Mouse (Mus musculus): ENCODE measurements around the gene Gm45717.

Gm45717 gene

DNA sequence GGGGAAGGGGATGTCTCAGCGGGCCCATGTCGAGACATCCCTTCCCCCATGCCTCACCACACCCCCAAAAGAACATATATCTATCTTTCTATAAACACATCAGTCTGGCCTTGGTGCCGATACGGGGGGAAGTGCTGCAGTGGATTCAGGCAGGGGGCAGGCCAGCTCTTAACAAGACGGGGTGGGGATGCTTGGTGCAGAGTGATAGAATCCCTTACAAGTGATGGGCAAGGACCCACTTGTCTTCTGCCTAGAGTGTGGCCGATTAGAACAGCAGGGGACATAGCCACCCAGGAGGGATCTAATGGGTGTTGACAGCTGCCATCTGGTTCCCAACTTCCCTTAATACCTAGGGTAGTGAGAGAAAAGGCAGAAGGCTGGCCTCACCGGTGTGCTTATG lies 15.2 kb upstream of the Gm45717 start:
- intact Hi-C loops (cut with DNase I), result loop anchor here (5.0 kb wide), 1 partner anchor 36 kb away; no protein-coding TSS in a partner anchor

DNA sequence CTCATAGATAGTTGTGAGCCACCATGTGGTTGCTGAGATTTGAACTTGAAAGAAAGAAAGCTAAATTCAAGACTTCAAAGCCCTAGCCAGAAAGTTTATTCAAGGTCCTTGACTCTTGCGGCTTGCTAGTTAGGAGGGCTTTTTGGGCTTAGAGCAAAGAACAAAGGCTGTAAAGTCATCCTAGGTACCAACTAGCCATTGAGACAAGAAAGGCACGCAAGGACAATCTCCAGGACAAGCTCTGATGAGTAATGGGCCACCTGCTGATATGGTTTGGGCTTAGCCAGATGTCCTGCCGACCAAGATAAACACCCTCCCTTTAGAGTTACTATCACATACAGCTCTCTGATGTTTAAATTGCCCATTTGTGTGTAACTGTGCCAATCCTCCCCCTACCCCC lies 13.0 kb upstream of the Gm45717 start:
- intact Hi-C loops (cut with DNase I), result loop anchor here (10.0 kb wide), 1 partner anchor 124 kb away; the partner anchor contains the start of genes Odf3 and Scgb1c1

DNA sequence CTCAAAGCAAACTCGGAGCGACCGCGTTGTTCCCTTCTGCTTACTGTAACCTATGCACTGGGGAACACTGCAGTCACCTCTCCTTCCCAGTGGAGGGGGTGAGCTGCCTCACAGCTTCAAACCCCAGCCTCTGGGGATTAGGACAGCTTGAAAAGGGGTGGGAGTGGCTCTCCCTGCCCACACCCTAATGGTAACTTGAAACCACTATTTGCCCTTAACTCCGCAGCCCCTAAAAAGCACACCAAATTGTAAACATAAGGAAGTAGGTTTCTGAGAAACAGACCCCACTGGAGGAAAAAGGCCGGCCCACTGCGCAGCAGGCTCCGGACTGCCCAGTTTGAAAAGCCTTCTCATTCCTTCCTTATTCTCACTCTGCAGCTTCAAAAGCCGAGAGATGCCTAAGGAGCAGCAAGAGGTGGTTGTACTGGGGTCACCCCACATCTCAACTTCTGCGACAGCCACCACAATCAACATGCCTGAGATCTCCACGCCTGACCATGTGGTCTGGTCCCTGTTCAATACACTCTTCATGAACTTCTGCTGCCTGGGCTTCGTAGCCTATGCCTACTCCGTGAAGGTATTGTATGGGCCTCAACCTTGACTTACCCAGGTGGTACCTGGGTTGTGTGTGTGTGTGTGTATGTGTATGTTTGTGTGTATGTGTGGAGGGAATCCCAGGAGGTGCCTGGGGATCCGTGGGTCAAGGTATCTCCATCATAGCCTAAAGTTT lies 12.3 kb upstream of the Gm45717 start:
- intact Hi-C loops (cut with DNase I), result loop anchor here (10.0 kb wide), 1 partner anchor 123 kb away; the partner anchor contains the start of genes Odf3 and Scgb1c1

DNA sequence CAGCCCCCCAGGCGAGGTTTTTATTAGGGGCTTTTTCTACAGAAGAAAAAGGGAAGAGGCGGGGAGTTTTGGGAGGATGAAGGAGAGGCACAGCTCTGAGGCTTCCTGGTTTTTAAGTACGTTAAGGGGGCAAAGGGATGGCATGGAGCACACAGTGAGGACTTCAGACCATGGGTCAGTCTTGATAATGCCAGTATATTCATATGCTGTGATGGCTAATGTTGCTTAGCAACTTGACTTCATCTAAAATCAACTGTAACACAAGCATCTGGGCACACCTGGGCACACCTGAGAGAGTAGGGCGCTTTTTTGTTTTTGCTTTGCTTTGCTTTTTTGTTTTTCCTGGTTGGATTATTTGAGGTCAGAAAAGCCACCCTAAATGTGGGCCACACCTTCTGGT lies 11.2 kb upstream of the Gm45717 start, which contains the start of gene Ifitm1:
Ifitm1 (plus strand) TSS at position 301 of the 400 bp plus-strand sequence.
- intact Hi-C loops (cut with DNase I), result loop anchor here (10.0 kb wide), 1 partner anchor 122 kb away; the partner anchor contains the start of genes Odf3 and Scgb1c1

DNA sequence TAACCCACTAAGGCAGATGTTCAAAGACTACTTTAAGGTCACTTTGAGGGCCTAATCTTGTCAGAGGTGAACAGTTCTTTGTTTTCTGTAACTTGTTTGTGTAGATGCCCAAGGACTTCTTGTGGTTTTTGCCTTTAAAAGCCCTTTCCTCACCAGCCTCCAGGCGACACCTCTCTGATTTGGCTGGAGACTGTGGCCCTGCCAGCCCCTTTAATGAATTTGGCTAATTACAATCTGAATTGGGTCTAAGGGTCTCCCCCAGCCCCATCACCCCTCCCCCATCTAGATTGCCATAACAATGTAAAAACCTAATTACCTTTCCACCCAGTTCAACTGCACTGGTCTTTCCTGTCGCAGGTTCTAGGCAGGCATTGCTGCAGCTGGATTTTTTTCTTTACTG lies 7.0 kb upstream of the Gm45717 start:
- intact Hi-C loops (cut with DNase I), result loop anchor here (10.0 kb wide), 1 partner anchor 118 kb away; the partner anchor contains the start of genes Odf3 and Scgb1c1

DNA sequence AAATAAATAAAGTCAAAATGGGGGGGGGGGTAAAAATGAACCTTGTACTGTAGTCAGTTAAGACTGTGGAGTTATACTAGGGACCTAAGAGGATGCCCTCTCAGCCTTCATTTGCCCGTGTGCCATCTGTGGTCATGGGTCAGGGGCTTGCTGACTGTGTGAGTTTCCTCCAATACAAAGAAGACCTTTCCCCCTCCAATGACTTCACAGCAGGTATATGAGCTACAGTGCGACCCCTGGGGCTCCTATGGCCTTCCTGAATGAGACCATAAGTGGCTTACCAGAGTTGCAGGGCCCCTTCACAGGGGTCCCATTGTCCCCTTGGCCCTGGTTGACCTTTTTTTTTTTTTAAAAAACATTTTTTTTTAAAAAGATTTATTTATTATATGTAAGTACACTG lies 5.7 kb upstream of the Gm45717 start:
- intact Hi-C loops (cut with DNase I), result loop anchor here (10.0 kb wide), 1 partner anchor 117 kb away; the partner anchor contains the start of genes Odf3 and Scgb1c1

DNA sequence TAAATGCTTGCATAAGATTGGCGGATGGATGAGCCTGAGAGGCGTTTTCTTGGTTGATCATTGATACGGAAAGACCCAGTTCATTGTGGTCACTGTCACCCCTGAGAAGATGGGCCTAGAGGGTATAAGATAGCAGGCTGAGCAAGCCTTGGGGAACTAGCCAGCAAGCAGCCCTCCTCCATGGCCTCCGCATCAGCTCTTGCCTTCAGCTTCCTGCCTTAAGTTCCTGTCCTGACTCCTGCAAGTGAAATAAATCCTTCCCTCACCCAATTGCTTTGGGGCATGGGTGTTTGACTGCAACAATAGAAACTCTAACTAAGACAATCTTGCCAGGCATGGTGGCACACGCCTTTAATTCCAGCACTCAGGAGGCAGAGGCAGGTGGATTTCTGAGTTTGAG lies 4.3 kb upstream of the Gm45717 start:
- intact Hi-C loops (cut with DNase I), result loop anchor here (10.0 kb wide), 1 partner anchor 115 kb away; the partner anchor contains the start of genes Odf3 and Scgb1c1

DNA sequence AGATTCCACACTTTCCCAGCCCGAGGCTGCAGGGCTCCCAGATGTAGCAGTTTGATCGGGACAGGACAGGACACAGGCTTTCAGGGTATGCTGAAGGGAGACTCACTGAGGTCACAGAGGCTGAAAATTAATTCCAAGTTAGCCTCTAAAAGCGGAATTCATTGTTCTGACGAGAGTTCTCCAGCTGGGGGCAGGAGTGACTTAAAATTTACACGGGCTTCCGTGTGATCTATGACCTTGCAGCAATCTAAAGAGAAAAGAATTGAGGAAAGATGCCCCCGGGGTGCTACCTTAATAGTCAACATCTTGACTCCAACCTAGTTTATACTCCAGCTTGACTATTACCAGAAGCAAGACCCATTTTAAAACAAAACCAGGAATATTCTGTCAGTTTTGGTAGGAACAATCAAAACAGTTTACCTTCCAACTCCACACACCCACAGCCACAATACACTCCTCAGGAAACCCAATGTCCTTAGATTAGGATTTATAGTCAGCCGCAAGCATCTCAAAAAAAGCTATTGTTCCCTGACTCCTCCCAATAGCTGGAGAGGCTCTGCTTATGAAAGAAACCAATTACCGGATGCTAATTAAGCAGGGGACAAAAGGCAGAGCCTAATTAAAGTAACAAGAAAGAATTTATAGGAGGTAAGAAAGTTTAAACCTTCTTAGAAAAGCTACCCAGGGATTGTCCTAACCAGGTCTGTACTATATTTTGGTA lies 3.6 kb upstream of the Gm45717 start:
- intact Hi-C loops (cut with DNase I), result loop anchor here (2.0 to 5.0 kb wide), 2 partner anchors 48 to 89 kb away; no protein-coding TSS in a partner anchor

DNA sequence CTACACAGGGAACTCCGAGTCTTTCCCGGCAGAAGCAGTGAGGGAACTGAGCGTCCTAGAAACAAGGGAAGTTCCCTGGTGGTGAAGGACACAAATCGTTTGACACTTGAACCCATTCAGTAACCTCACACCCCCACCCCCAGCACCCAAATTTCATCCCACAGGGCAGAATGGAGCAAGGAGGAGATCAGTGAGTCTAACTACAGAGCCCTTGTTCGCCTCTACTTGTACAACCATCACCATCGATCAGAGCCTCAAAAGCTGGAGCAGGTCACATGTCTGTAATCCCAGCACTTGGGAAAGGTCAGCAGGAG lies 776 bp upstream of the Gm45717 start:
- intact Hi-C loops (cut with DNase I), result loop anchor here (5.0 kb wide), 1 partner anchor 51 kb away; no protein-coding TSS in a partner anchor

DNA sequence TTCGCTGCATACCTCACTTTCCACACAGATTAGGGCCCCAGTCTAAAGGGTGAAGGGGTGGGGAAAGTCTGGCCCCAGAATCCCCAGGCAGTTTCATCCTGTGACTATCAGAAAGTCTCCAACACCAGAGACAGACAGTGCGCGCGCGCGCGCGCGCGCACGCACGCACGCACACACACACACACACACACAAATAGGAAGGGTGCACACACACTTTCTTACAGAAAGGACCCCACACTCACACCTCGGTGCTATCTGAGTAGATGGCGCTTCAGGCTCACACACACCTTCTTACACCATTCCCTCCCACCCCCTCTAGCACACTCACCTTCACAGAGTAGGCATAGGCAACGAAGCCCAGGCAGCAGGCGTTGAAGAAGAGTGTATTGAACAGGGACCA lies 395 bp downstream of the Gm45717 start:
- intact Hi-C loops (cut with DNase I), result loop anchor here (5.0 kb wide), 1 partner anchor 52 kb away; no protein-coding TSS in a partner anchor

DNA sequence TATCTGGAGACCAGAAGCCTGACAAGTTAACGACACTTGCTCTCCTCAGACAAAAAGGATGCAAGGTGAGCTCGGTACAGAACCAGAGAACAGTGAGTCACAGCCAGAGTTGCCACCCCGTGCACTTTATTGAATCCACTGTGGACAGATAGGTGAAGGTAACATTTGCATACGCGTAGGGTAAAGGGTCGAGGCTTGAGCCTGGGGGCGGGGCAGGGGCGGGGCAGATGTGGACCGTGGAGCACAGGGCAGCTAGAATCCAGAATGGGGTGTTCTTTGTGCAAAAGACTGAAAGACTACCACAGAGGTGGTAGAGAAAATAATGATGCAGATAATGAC lies 1.0 kb downstream of the Gm45717 start:
- intact Hi-C loops (cut with DNase I), result loop anchor here (5.0 kb wide), 1 partner anchor 53 kb away; no protein-coding TSS in a partner anchor

DNA sequence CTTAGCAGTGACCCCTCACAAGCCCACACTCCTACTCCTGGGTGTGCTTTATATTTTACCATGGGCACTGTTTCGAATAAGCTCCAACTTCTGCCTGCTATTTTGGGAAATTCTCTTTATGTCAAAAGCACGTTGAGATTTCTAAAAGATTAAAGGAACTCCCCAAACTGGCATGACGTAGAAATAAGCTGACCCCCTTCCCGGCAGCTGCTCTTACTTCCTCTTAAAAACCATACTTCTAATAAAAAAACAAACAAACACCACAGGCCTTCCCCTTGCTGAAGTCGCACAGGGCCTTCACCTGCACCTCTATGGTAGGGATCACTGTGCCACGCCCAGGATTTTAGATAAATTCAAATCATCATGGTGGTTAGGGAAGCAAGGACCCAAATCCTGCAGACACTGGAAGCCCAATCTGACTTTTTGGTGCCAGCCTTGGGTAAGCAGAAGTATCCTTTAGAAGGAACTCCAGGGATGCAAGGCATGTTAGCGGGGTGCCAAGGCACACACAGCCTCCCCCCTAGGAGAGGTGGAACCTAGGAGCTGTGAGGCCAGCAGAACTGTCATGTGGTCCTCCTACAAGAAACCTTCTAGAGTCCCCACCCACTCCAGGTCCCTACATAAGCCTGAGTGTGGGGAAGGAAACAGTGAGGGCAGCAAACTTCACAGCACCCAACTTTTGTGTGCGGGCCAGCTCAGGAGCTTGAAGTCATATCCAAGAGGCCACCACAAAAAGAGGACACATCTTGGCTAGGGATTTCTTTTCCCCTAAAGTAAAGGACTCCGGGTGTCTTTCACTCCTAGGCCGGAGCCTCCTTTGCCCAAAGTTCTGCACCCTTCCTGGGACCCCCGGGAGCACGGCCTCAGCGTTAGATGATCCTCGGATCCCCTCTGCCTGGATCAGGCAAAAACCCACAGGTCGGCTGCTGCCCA lies 1.7 kb downstream of the Gm45717 start:
- intact Hi-C loops (cut with DNase I), result no loop called here

DNA sequence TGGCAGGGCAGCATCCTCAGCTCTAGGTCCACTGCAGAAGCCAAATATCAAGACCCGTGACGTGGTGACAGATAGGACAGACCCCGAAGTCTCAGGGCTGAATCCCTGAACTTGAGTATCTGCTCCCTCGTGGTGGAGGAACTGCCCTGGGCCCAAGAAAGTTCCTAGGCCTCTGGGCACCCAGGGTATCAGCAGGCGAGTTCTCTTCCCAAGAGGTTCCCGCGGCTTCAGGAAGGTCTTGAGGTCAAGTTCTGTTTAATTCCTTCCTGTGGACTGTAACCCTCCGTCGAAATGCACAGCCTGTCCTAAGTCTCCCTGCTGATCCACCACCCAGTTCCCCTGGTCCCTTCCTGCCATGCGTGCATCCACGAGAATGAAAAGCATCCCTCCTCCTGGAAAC lies 2.6 kb downstream of the Gm45717 start:
- intact Hi-C loops (cut with DNase I), result no loop called here

DNA sequence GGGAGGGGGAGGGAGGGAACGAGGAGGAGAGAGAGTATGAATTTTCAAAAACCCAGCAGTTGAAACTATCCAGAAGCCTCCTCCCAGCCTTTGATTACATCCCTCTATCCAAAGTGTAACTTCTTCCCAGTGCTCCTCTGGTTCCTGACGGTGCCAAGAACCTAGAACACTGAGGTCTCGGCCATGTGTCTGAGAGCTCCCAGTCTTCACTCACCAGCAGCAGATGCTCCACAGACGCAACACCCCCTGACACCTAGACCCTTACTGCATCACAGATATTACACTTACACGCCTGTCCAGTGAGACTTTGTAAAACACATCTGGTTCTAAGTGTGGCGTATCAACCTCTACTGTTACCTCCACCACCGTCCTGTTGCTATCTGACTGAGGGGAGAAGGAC lies 3.3 kb downstream of the Gm45717 start:
- intact Hi-C loops (cut with DNase I), result no loop called here

DNA sequence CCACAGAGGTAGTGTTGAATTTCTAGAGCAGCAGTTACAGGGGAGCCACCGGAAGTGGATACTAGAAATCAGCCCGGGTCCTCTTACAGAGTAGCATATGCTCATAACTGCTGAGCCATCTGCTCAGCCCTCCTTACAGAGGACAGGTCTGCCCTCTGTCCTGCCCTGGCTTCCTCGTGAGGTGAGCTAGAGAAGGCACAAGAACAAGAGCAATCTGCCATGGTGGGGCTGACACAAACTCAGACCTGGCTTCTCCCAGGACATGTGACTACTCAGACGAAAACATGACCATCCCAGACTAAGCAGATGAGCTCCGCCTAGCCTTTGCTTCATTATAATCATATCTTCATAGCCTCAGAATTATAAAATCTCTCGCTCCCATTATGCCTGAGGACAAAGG lies 4.0 kb downstream of the Gm45717 start:
- intact Hi-C loops (cut with DNase I), result no loop called here

DNA sequence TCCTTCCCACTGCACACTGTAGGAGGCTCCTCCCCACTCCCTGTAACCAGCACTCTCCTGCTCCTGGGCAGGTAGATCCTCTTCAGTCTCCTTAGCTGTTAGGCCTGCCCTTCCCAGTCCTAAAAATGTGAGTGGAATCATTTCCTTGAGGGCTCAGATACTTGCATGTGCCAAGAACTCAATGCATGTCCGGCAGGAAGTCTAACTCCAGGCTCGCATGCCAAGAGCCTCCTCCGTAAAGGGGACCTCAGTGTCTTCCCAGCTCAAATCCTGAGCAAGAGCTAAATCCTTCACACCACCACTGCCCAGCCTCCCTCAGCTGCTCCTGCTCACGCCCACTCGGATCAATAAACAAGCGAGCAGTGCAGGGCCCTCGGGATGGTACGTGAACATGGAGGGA lies 4.7 kb downstream of the Gm45717 start:
- intact Hi-C loops (cut with DNase I), result no loop called here

DNA sequence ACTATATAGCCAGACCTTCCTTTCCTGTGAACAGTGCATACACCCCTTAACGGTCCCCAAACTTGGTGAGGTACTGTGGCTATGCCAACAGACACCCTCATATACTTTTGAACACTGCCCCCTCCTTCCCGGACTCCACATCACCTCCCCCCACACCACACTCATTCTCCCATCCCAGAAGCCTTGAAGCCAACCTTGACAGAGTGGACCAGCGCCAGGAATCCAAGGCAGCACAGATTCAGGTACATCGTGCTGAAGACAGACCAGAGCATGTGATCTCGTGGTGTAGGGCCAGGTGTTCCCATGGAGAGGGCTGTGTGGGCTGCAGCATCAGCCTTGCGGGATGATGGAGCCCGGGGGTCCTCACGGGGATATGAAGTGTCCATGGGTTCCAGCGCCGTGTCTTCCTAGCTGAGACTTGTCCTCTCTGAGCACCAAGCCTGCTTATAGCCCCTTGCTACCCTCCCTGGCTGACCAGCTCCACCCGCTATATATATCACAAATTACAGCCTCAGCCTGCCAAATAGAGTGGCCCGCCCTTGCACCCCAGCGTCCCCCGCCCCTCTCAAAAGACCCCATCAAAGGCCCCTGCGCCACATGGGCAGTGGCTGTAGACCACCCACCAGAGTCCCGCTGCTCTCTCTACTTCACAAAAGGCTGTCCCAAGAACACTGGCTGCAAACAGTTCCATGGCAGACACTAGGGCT lies 5.8 kb downstream of the Gm45717 start, which contains the start of gene Ifitm5:
Ifitm5 (minus strand) TSS at position 468 of the 707 bp plus-strand sequence.
- intact Hi-C loops (cut with DNase I), result loop anchor here (10.0 kb wide), 1 partner anchor 215 kb away; no protein-coding TSS in a partner anchor

DNA sequence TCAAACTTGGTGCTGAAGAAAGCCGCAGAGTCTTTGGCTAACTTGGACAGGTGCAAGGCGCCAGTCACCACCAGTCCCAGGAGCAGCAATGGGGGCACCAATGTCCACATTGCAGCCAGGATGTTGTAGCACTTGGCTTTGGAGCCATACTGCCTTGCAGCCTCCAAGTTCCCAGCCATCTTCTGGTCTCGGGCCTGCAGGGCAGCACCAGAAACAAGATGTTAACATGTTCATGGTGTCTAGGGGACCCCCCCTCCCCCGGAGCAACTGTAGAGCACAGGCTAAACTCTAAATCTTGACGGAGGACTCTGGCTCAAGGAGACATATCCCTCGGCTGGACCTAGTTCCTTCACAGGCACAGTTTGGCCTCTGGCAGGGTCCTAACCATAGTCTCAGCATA lies 6.5 kb downstream of the Gm45717 start:
- intact Hi-C loops (cut with DNase I), result loop anchor here (10.0 kb wide), 1 partner anchor 216 kb away; no protein-coding TSS in a partner anchor

DNA sequence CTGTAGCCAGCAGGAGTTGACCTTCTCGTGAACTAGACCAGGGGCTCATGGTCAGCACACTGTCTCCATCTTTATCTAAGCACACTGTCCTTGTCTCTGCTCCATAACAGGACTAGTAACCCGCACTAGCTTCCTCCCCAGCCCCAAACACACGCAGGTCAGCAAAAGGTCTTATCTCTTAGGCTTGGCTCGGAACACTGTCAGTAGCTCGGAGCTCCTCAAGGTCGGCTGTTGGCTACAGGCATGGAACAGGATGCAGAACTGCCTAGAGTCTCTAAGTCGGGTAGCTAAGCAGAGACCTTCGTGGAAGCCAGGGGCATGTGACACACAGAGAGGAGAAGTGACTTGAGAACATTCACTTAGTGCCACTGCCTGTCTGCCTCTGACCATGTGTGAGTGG lies 7.6 kb downstream of the Gm45717 start:
- intact Hi-C loops (cut with DNase I), result loop anchor here (10.0 kb wide), 1 partner anchor 217 kb away; no protein-coding TSS in a partner anchor

DNA sequence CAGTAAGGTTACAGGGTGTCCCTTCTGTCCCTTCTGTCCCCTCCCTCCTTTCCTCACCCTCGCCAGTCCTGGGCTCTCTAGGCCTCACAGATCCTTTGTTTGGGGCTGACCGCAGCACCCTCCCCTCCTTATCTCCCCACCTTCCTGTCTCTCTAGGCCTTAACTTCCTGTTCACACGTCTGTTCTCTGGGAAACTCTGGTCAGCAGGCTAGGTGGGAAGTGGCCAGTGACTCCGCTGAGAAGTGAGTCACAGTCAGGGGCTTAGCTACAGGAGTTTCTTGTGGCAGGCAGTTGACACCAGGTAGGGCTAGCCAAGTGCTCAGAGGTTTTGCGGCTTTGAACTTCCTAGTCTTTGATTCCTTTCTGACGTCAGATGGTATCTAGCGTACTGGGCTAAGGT lies 8.8 kb downstream of the Gm45717 start:
- intact Hi-C loops (cut with DNase I), result loop anchor here (10.0 kb wide), 1 partner anchor 218 kb away; no protein-coding TSS in a partner anchor
